Mouse (Mus musculus) liver, embryonic 14.5 days (tissue): ENCODE data around the gene Grifin.

ENCODE experiments used
- CTCF ChIP-seq: IDR thresholded peaks from 2 replicates; pipeline ENCODE4 v1.5.1; 2016; ENCODE audit warnings: antibody characterized with exemption, low read depth, control low read depth
- EP300 ChIP-seq: IDR thresholded peaks from 2 replicates; pipeline ENCODE4 v1.6.1; 2016; ENCODE audit warnings: antibody characterized with exemption, low read depth

DNA sequence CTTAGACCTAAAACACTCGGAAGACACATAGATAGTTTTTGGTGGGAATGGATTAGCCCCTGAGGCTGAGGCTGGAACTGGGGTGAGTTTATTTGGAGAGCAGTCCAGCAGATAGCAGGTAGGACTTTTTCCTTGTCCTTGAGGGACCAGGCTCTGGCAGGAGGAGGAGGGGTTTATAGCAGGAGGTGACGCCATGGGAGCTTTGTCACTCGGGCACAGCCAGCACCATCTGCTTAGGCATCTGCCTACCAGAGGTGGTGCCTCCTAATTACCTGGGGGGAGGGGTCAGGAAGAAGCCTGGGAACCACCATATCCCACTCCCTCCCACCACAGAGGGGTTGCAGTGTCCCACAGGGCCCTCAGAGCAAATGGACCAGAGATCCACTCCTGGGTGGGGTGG, 40.4 kb upstream of the Grifin start:
- TF ChIP-seq CTCF (no peak), EP300 (no peak)
